Mouse (Mus musculus) E14TG2a.4 (cell line): ENCODE measurements at regions not wholly inside any gene's neighbourhood (a gene's known extent, or its start where the extent isn't known, plus 50 kb on each side); places are given as distances from the start of the nearest gene placed in this dataset.

Source experiments
- H3K27me3 ChIP-seq: 2 replicates; pipeline ENCODE4 v1.6.1; 2014; ENCODE audit warnings: low read length, control low read depth; ENCODE audit not compliant: insufficient read depth
- H3K36me3 ChIP-seq: 2 replicates; pipeline ENCODE4 v1.6.1; 2014; ENCODE audit warnings: low read length, control low read depth; ENCODE audit not compliant: insufficient read depth
- H3K4me1 ChIP-seq: replicated peaks from 2 replicates; pipeline ENCODE4 v1.6.1; 2014; ENCODE audit warnings: low read depth, low read length, control low read depth
- H3K4me3 ChIP-seq: replicated peaks from 2 replicates; pipeline ENCODE4 v1.5.1; 2014; ENCODE audit warnings: mild to moderate bottlenecking, low read length
- H3K9me3 ChIP-seq: 2 replicates; pipeline ENCODE4 v1.6.1; 2014; ENCODE audit warnings: low read length, control low read depth
- CTCF ChIP-seq: conservative IDR thresholded peaks from 2 replicates; pipeline ENCODE4 v1.5.1; 2014; ENCODE audit warnings: low read length
- NANOG ChIP-seq: IDR thresholded peaks from 2 replicates; pipeline ENCODE4 v1.6.1; 2014; ENCODE audit warnings: borderline replicate concordance, low read length, mixed read lengths
- POU5F1 ChIP-seq: IDR thresholded peaks from 2 replicates; pipeline ENCODE4 v1.6.1; 2014; ENCODE audit warnings: low read length, borderline replicate concordance

DNA sequence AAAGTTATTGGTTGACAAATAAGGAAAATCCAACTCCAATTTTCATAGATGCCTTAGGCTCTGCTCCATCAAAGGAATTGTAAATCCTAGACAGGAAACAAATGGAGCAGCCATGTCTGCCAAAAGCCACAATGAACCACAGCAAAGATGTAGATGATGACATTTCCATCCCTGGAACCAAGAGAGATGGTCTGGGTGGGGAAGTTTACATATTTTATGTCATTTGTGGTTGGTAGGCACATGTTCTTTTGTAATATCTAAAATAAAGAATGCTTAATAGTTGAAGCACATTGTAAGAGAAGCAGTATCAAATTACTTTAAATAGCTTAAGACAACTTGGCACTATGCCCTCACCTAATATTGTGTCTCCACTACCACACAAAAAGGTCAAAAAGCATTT is 443.2 kb downstream of the Tmem135 start:
- no peak for TF ChIP-seq NANOG
- TF ChIP-seq POU5F1: no peak
- TF ChIP-seq CTCF: no peak
- H3K4me3 ChIP-seq: no peak overlapping the region
- H3K9me3 ChIP-seq: no peaks in the 10 kb centered on the region
- H3K27me3 ChIP-seq: no peaks in the 10 kb centered on the region
- H3K36me3 ChIP-seq: no peaks in the 10 kb centered on the region
- no peaks in the 10 kb centered on the region for H3K4me1 ChIP-seq

DNA sequence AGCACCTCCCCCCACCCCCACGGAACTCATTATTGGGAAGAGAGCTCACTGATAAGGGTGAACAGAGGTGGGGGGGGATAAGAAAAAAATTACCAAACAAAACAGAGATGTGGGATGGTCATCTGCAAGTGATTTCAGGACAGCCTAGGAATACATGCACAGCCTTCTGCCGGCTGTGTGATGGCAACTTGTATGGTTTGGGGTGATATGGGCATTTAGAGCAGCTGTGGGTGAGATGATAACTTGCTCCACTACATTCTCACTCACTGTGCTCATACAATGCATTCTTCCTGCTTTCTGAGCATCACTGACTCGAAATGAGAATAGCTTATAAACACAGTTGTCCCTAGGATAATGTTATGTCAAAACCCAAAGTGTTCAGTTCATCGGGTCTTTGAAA is 443.8 kb downstream of the Tmem135 start:
- Histone ChIP-seq H3K36me3 (no peaks in the 10 kb centered on the region), H3K4me1 (no peaks in the 10 kb centered on the region), H3K4me3 (no peak overlapping the region), H3K27me3 (no peaks in the 10 kb centered on the region), H3K9me3 (no peaks in the 10 kb centered on the region)
- TF ChIP-seq CTCF (no peak), POU5F1 (no peak), NANOG (no peak)

DNA sequence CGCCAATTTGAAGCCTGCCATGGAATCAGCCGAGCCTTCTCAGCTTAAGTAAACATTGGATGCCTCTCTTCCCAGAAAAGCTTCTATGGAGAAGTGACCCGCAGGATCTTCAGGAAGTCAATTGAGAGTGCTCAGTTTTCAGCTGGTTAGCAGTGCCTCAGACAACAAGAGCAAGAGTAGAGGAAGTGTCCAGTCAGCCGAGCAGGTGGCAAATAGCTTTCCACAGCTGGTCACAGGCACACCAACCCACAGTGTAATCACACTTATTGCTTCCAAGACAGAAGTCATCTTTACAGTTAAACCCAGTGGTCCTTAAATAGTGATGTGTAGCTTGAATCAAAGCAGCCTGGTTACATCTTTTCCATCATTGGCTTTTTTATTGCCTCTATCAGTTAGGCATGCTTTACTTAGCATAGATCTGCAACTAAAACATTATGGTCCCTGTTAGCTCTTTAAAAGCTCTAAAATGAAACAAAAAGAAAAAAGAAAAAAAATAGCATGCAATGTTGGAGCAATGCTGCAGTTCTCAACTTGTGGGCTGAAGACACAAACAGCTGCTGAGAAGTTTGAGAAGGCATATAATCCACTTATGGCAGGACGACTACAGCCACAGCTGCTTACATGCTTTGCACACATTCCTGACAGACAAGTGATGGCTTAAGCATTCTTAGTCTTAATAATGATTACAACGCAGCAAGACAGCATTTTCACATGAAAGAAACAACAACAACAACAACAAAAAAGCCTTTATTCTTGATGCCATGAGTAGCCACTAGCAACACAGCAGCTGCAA is 444.5 kb downstream of the Tmem135 start:
- Histone ChIP-seq H3K36me3 (no peaks in the 10 kb centered on the region), H3K4me3 (no peak overlapping the region), H3K9me3 (no peaks in the 10 kb centered on the region), H3K27me3 (no peaks in the 10 kb centered on the region), H3K4me1 (no peaks in the 10 kb centered on the region)
- TF ChIP-seq CTCF (no peak), POU5F1 (no peak), NANOG (no peak)

DNA sequence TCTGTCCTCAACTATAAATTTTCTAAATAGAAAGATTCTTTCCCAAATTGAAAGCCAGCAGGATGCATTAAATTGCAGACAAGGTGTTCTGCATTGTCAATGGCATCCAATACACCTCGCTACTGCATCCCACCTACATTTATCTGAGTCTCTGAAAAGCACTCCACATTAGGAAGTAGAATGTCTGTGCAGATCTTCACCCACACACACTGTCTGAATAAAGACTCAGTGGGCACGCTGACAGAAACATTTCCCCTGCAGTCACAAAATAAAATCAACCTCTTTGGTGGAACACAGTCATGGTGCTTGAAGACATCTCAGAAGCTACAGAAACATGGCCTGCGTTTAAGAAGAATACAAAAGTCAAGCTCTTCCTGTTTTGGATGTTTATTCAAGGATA is 449.0 kb downstream of the Tmem135 start:
- H3K27me3 ChIP-seq: no peaks in the 10 kb centered on the region
- no peak overlapping the region for H3K4me3 ChIP-seq
- no peaks in the 10 kb centered on the region for H3K9me3 ChIP-seq
- H3K4me1 ChIP-seq: no peaks in the 10 kb centered on the region
- TF ChIP-seq NANOG: no peak
- TF ChIP-seq CTCF: no peak
- TF ChIP-seq POU5F1: no peak
- H3K36me3 ChIP-seq: no peaks in the 10 kb centered on the region

GRCm38 (mm10) chr7:88945338-88945737 is 458.7 kb downstream of the Tmem135 start:
- Histone ChIP-seq H3K4me3 (no peak overlapping the region), H3K9me3 (no peaks in the 10 kb centered on the region), H3K36me3 (no peaks in the 10 kb centered on the region), H3K4me1 (no peaks in the 10 kb centered on the region), H3K27me3 (no peaks in the 10 kb centered on the region)
- TF ChIP-seq CTCF (no peak), NANOG (no peak), POU5F1 (no peak)

DNA sequence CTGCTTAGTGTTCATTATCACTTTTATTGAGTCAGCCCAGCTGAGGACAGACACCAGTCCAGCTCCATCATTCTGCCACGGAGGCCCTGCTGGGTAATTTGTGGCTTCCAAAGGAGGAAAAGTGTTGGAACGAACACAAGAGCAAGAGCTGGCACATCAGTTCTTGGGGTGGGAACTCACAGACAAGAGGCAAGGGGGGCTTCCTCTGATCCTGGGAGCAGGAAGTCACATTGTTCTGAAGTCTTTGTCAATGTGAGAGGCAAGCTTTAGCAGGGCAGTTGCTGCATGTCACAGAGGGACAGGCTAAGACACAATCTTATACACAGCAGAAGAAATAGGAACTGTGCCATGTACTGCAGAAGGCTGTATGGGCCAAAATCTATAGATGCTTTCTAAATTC is 459.1 kb downstream of the Tmem135 start:
- no peaks in the 10 kb centered on the region for H3K27me3 ChIP-seq
- no peaks in the 10 kb centered on the region for H3K9me3 ChIP-seq
- H3K4me1 ChIP-seq: no peaks in the 10 kb centered on the region
- no peak overlapping the region for H3K4me3 ChIP-seq
- H3K36me3 ChIP-seq: no peaks in the 10 kb centered on the region
- TF ChIP-seq NANOG: no peak
- no peak for TF ChIP-seq CTCF
- TF ChIP-seq POU5F1: no peak

DNA sequence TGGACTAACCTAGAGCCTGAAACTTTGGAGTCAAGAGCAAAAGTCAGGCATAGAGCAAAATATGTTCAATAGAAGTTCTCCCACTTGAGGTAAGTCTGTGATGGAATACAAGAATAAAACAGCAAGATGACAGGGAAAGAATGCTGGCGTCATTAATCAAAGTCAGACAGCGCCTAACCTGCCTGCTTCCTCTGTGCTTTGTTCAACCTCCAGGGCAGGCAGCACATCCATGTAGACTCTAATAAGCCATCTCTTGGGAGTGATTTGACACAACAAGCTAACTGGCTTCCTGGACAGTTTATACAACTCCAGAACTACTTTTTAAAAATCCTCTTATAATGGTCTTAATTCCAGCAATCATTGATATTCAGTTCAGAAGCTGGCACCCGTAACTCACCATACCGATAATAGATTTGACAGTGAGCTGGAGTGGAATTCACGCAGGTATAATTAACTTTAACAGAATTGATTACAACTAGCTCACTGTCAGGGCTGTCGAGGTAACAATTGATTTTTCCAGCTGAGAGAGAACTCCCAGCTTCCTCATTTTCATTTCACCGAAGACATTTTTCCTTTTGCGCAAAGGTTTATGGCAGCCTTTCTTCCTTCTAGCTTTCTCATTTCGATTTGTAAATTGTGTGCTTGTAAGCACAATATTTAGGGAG is 462.6 kb downstream of the Tmem135 start:
- Histone ChIP-seq H3K36me3 (no peaks in the 10 kb centered on the region), H3K9me3 (no peaks in the 10 kb centered on the region), H3K4me1 (no peaks in the 10 kb centered on the region), H3K27me3 (no peaks in the 10 kb centered on the region), H3K4me3 (no peak overlapping the region)
- TF ChIP-seq NANOG (no peak), POU5F1 (no peak), CTCF (no peak)

- Histone ChIP-seq H3K4me1 (no peaks in the 10 kb centered on the region), H3K4me3 (no peak overlapping the region), H3K9me3 (no peaks in the 10 kb centered on the region), H3K27me3 (no peaks in the 10 kb centered on the region), H3K36me3 (no peaks in the 10 kb centered on the region)
- TF ChIP-seq POU5F1: no peak
- TF ChIP-seq CTCF: no peak
- TF ChIP-seq NANOG: no peak
Observed at GRCm38 (mm10) chr7:88940196-88940595, 463.8 kb downstream of the Tmem135 start.

DNA sequence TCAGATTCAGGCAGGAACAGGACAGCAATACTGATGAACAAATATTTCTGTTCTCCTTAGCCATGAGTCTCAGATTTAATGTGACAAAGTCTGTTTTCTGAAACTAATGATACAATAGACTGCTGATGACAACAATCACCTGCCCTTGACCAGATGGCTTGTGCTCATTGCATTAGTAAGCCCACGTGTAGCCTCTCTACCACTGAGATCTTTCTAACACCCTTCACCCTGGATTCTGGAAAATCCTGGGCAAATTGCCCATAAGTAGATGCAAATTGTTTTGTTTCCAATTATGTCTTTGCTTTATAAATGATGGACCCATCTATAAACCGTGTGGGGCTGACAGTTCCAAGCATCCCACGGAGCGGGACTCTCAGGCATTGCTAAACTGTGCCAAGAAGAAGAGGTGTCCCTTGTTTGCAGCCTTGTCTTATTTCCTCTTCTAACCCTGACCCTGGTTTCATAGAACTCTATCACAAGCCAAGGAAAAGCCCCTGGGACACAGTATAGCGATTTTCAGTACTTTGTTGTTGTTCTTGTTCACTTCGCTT is 475.7 kb downstream of the Tmem135 start:
- H3K27me3 ChIP-seq: no peaks in the 10 kb centered on the region
- TF ChIP-seq NANOG (no peak), POU5F1 (no peak), CTCF (no peak)
- no peaks in the 10 kb centered on the region for H3K36me3 ChIP-seq
- H3K9me3 ChIP-seq: no peaks in the 10 kb centered on the region
- H3K4me3 ChIP-seq: no peak overlapping the region
- H3K4me1 ChIP-seq: no peaks in the 10 kb centered on the region
